Mouse (Mus musculus): ENCODE data around the gene Tmem184a. TPM values are rescaled to one million over a fixed set of nuclear protein-coding genes. Genes with fewer than 3 reads are reported as not detected.

The Tmem184a gene
- polyA plus RNA-seq, 1 experiment from 2014 or later, result 1.7 TPM

DNA sequence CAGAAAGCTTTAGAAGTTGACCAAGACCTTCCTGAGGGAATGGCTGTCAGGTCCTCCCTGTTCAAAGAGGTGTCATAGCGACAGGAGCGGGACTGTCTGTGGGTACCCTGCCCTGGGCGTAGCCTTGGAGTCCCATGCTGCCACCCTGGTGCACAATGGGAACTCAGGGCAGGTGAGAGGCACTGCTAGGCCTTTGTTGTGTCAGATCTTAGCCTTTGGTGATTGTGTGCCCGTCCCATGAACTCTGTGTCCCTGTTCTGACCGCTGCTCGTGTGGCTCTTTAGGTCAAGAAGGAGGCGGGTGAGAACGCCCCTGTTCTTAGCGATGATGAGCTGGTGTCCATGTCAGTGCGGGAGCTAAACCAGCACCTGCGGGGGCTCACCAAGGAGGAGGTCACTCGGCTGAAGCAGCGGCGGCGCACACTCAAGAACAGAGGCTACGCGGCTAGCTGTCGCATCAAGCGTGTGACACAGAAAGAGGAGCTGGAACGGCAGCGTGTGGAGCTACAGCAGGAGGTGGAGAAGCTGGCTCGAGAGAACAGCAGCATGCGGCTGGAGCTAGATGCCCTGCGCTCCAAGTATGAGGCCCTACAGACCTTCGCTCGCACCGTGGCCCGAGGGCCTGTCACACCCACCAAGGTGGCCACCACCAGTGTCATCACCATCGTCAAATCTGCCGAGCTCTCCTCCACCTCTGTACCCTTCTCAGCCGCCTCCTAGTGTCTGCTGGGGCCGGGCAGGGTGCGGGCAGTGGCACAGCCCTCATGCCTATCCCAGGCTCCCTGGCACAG is 19.7 kb downstream of the Tmem184a start:
- WGBS (ENCODE audit: insufficient replicate concordance), result 92% methylated on average over 33 of the region's 33 CpGs
- Histone ChIP-seq H3K36me3 (ENCODE audit: control insufficient read depth, insufficient read depth) (peaks cover 51% of the 10 kb centered on the region), H3K4me2 (ENCODE audit: low read depth, low read length) (no peak overlapping the region), H3K4me1 (ENCODE audit: control insufficient read depth, low read depth, low read length) (peaks cover 61% of the 10 kb centered on the region), H3K27ac (ENCODE audit: low read length) (no peak overlapping the region), H3K4me3 (ENCODE audit: low read depth, low read length) (no peak overlapping the region), H3K27me3 (ENCODE audit: control insufficient read depth, insufficient read depth, low read depth, low read length) (no peaks in the 10 kb centered on the region), H3K9ac (ENCODE audit: low read depth, low read length) (no peak overlapping the region), H3K9me3 (replicated peaks; ENCODE audit: control insufficient read depth, low read length) (no peaks in the 10 kb centered on the region)
- no peak for ATAC-seq (ENCODE audit: low read depth)

DNA sequence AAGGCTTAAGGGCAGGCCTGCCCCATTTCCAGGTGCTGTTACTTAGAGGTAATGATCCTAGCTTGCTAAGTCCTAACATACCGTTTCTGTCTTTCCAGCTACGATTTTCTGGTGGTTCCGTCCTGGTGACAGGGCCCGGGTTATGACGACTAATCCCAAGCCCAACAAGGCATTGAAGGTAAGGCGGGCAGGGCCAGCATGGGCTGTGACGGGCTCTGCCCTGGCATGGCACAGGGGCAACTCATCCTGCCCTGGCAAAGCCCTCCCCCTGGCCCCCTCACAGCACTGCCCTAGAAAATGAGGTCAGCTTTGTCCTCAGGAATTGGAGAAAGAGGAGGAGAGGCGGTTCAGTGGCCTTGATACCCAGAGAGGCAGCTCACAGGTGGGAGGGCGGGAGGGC is 20.7 kb downstream of the Tmem184a start:
- no peak overlapping the region for H3K27ac ChIP-seq (ENCODE audit: low read length)
- no peaks in the 10 kb centered on the region for H3K27me3 ChIP-seq (ENCODE audit: control insufficient read depth, insufficient read depth, low read depth, low read length)
- 92% methylated on average over 9 of the region's 9 CpGs for WGBS (ENCODE audit: insufficient replicate concordance)
- ATAC-seq (ENCODE audit: low read depth), result no peak
- no peak overlapping the region for H3K4me3 ChIP-seq (ENCODE audit: low read depth, low read length)
- H3K9ac ChIP-seq (ENCODE audit: low read depth, low read length), result no peak overlapping the region
- H3K4me2 ChIP-seq (ENCODE audit: low read depth, low read length), result no peak overlapping the region
- H3K9me3 ChIP-seq (replicated peaks; ENCODE audit: control insufficient read depth, low read length), result no peaks in the 10 kb centered on the region
- H3K4me1 ChIP-seq (ENCODE audit: control insufficient read depth, low read depth, low read length), result peaks cover 62% of the 10 kb centered on the region
- H3K36me3 ChIP-seq (ENCODE audit: control insufficient read depth, insufficient read depth), result peaks cover 55% of the 10 kb centered on the region

DNA sequence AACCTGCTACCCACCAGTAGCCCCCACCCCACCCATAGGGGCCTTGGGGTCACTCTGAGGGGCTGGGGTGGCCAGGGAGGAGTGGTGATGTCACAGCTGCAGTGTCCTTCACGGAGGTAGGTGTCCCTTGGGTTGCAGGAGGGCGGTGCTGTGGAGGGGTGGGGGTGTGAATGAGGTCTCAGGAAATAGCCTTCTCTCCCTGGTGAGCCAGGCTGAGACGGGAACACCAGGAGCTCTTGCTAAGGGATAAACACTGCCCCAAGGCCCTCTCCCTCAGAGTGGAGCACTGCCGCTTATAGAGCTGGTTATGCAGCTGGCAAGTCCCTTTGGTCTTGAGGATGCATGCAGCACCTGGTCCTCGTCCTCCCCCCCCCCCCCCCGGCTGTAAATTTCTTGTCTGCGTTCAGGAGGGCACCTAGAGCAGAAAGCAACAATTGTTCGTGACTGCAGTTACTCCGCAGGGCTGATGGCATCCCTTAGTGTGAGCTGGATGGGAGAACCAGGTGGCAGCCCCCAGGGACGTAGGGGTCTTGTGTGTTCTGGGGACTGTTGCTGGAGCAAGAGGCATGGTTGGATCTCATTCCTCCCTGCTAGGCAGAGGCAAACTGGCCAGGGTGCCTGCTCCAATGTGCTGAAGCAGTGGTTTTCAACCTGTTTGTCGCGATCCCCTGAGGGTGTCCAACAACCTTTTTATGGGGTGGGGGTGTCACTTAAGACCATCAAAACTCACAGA is 21.4 kb downstream of the Tmem184a start:
- Histone ChIP-seq H3K36me3 (ENCODE audit: control insufficient read depth, insufficient read depth) (peaks cover 55% of the 10 kb centered on the region), H3K27me3 (ENCODE audit: control insufficient read depth, insufficient read depth, low read depth, low read length) (no peaks in the 10 kb centered on the region), H3K9ac (ENCODE audit: low read depth, low read length) (no peak overlapping the region), H3K4me2 (ENCODE audit: low read depth, low read length) (no peak overlapping the region), H3K27ac (ENCODE audit: low read length) (no peak overlapping the region), H3K4me1 (ENCODE audit: control insufficient read depth, low read depth, low read length) (peaks cover 62% of the 10 kb centered on the region), H3K9me3 (replicated peaks; ENCODE audit: control insufficient read depth, low read length) (no peaks in the 10 kb centered on the region), H3K4me3 (ENCODE audit: low read depth, low read length) (no peak overlapping the region)
- no peak for ATAC-seq (ENCODE audit: low read depth)
- 80% methylated on average over 12 of the region's 12 CpGs for WGBS (ENCODE audit: insufficient replicate concordance)

DNA sequence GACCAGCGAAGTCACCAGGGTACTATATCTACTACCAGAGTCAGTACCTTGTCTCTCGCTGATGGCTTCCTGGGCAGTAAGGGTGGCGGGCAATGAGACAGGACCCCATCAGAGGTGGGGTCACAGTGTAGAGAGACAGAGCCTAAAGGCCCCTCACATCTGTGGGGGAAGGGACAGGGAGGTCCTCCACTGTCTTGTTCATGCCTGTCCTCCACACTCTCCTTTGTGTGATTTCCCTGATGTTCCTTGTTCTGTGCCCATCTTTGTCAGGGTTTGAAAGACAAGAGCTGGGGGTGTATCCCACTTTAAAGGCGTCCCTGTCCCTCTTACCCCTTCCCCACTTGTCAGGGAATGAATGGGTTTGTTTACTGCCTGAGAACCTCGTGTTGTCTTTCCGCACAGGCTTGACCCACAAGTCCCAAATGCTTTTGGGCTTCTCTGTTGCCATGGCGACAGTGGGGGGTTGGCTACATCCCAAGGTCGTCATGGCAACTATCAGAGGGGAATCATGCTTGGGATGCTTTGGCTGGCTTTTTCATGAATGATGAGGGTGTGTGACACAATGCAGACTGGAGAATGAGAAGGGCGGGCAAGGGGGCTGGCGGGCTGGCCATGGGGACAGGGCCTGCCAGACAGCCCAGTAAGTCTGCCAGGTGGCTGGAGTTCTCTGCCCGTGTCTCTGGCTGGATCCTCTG is 22.1 kb downstream of the Tmem184a start:
- H3K36me3 ChIP-seq (ENCODE audit: control insufficient read depth, insufficient read depth), result peaks cover 51% of the 10 kb centered on the region
- H3K4me2 ChIP-seq (ENCODE audit: low read depth, low read length), result no peak overlapping the region
- WGBS (ENCODE audit: insufficient replicate concordance), result 66% methylated on average over 11 of the region's 11 CpGs

DNA sequence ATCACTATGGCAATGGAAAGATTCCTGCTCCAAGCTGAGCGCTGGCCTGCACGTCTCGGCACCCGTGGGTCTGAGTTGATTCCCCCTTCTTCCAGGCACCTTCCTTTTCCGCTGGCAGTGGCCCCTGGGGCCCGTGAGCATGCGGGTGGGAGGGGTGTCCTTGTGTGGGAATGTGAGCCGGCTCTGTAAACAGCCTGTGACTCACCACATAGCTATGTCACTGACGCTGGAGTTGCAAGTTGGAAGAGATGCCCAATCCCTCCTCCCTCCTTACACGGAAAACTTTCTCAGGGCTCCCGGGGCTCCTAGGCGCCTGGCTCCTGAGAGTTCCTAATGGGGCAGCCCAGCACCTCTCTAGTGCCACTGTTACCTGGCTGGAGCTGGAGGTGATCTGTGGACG is 22.8 kb downstream of the Tmem184a start:
- Histone ChIP-seq H3K4me2 (ENCODE audit: low read depth, low read length) (no peak overlapping the region), H3K9ac (ENCODE audit: low read depth, low read length) (peak overlapping the region; percentile 37; the same call in 1 of the 2 replicates), H3K4me3 (ENCODE audit: low read depth, low read length) (0 out of 2 replicates have a peak overlapping the region, but pooled peaks have one; percentile 6), H3K36me3 (ENCODE audit: control insufficient read depth, insufficient read depth) (peaks cover 44% of the 10 kb centered on the region), H3K27ac (ENCODE audit: low read length) (peak overlapping the region; percentile 33; the same call in 1 of the 2 replicates), H3K4me1 (ENCODE audit: control insufficient read depth, low read depth, low read length) (peaks cover 58% of the 10 kb centered on the region), H3K27me3 (ENCODE audit: control insufficient read depth, insufficient read depth, low read depth, low read length) (no peaks in the 10 kb centered on the region), H3K9me3 (replicated peaks; ENCODE audit: control insufficient read depth, low read length) (no peaks in the 10 kb centered on the region)
- WGBS (ENCODE audit: insufficient replicate concordance), result 57% methylated on average over 13 of the region's 13 CpGs
- no peak for ATAC-seq (ENCODE audit: low read depth)

More for the DNA sequence above, 22.1 kb downstream of the Tmem184a start:
- Histone ChIP-seq H3K4me3 (ENCODE audit: low read depth, low read length) (no peak overlapping the region), H3K27ac (ENCODE audit: low read length) (no peak overlapping the region), H3K4me1 (ENCODE audit: control insufficient read depth, low read depth, low read length) (peaks cover 62% of the 10 kb centered on the region), H3K9me3 (replicated peaks; ENCODE audit: control insufficient read depth, low read length) (no peaks in the 10 kb centered on the region), H3K27me3 (ENCODE audit: control insufficient read depth, insufficient read depth, low read depth, low read length) (no peaks in the 10 kb centered on the region), H3K9ac (ENCODE audit: low read depth, low read length) (no peak overlapping the region)
- ATAC-seq (ENCODE audit: low read depth), result no peak

DNA sequence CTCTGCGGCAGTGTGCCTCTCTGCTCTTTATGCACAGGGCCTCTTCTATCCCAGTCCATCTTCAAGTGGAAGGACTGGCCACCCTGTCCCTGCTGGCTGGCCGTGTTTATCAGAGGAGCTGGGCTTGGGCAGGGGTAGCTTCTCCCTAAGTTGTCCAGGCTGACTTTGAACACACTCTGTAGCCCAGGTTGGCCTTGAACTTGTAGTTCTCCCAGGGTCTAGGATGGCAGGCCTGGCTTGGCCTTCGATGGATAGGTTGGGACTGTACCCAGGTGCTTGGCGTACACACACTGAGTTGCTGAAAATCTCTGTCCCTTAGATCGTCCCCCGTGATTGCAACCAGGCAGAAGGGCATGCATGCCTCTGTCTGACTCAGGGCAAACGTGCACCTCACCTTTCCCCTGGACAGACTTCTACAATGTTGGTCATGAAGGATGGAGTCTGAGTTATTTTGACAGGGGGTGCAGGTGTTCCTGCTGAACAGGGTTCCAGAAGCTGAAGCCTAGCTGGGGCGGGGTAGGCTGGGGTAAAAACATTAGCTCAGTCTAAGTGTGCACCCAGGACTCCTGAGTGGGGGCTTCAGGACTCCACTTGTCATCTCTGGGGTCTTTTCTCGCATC is 23.6 kb downstream of the Tmem184a start:
- no peaks in the 10 kb centered on the region for H3K27me3 ChIP-seq (ENCODE audit: control insufficient read depth, insufficient read depth, low read depth, low read length)
- no peak overlapping the region for H3K4me3 ChIP-seq (ENCODE audit: low read depth, low read length)
- no peaks in the 10 kb centered on the region for H3K9me3 ChIP-seq (replicated peaks; ENCODE audit: control insufficient read depth, low read length)
- WGBS (ENCODE audit: insufficient replicate concordance), result 77% methylated on average over 9 of the region's 9 CpGs
- no peak for ATAC-seq (ENCODE audit: low read depth)
- no peak overlapping the region for H3K4me2 ChIP-seq (ENCODE audit: low read depth, low read length)
- H3K36me3 ChIP-seq (ENCODE audit: control insufficient read depth, insufficient read depth), result peaks cover 36% of the 10 kb centered on the region
- H3K4me1 ChIP-seq (ENCODE audit: control insufficient read depth, low read depth, low read length), result peaks cover 56% of the 10 kb centered on the region
- H3K9ac ChIP-seq (ENCODE audit: low read depth, low read length), result peak overlapping the region; percentile 99
- H3K27ac ChIP-seq (ENCODE audit: low read length), result peak overlapping the region; percentile 5; the same call in 1 of the 2 replicates

DNA sequence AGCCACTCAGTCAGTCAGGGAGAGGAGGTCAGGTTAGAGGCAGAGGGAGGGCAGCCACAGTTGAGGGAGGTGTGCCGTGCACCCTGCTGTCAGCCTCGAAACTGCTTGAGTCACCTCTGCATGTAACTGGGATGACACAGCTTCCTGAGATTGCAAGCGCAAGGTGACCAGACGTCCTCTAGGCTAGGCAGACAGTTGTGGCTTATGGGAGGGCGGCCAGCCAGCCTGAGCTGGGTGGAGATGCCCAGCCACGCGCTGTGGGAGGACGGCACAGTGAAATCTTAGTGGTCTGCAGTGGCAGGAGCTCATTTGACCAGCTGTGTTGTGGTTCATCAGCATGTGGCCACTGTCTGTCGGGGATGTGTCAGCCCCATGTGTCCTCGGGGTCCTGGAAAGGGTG is 24.8 kb downstream of the Tmem184a start:
- 33% methylated on average over 10 of the region's 10 CpGs for WGBS (ENCODE audit: insufficient replicate concordance)
- no peaks in the 10 kb centered on the region for H3K27me3 ChIP-seq (ENCODE audit: control insufficient read depth, insufficient read depth, low read depth, low read length)
- H3K9ac ChIP-seq (ENCODE audit: low read depth, low read length), result peak overlapping the region; percentile 99
- no peaks in the 10 kb centered on the region for H3K9me3 ChIP-seq (replicated peaks; ENCODE audit: control insufficient read depth, low read length)
- peak overlapping the region; percentile 99 for H3K4me3 ChIP-seq (ENCODE audit: low read depth, low read length)
- H3K4me2 ChIP-seq (ENCODE audit: low read depth, low read length), result peak overlapping the region; percentile 77
- peak overlapping the region; percentile 98 for H3K27ac ChIP-seq (ENCODE audit: low read length)
- peaks cover 66% of the 10 kb centered on the region for H3K4me1 ChIP-seq (ENCODE audit: control insufficient read depth, low read depth, low read length)
- peaks cover 25% of the 10 kb centered on the region for H3K36me3 ChIP-seq (ENCODE audit: control insufficient read depth, insufficient read depth)
- ATAC-seq (ENCODE audit: low read depth), result peak; percentile 52

DNA sequence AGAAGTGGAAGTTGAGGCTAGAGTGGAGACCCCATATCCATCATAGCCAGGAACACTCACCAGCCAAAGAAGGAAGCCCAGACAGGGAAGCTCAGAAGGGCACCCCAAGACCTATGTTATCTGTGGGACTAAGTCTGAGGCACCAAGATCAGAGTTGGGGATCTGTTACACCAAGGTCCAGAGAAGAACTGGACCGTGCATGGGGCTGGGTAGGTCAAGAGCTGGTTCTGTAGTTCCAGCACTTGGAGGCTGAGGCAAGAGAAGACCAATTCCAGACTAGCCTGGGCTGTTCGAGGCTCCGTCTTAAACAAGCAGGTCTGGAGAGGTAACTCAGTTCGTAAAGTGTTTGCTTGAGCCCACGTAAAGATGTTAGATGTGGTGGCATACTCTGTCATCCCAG is 25.6 kb downstream of the Tmem184a start:
- H3K9ac ChIP-seq (ENCODE audit: low read depth, low read length), result peak overlapping the region; percentile 99
- WGBS (ENCODE audit: insufficient replicate concordance), result 67% methylated on average over 5 of the region's 5 CpGs
- no peaks in the 10 kb centered on the region for H3K9me3 ChIP-seq (replicated peaks; ENCODE audit: control insufficient read depth, low read length)
- H3K4me1 ChIP-seq (ENCODE audit: control insufficient read depth, low read depth, low read length), result peaks cover 71% of the 10 kb centered on the region
- H3K4me3 ChIP-seq (ENCODE audit: low read depth, low read length), result peak overlapping the region; percentile 99
- H3K27ac ChIP-seq (ENCODE audit: low read length), result peak overlapping the region; percentile 98
- no peaks in the 10 kb centered on the region for H3K27me3 ChIP-seq (ENCODE audit: control insufficient read depth, insufficient read depth, low read depth, low read length)
- no peak for ATAC-seq (ENCODE audit: low read depth)
- peak overlapping the region; percentile 77 for H3K4me2 ChIP-seq (ENCODE audit: low read depth, low read length)
- H3K36me3 ChIP-seq (ENCODE audit: control insufficient read depth, insufficient read depth), result peaks cover 17% of the 10 kb centered on the region
